10 mouse cellular contexts compared by ENCODE assay signal in the genomic region with DNA sequence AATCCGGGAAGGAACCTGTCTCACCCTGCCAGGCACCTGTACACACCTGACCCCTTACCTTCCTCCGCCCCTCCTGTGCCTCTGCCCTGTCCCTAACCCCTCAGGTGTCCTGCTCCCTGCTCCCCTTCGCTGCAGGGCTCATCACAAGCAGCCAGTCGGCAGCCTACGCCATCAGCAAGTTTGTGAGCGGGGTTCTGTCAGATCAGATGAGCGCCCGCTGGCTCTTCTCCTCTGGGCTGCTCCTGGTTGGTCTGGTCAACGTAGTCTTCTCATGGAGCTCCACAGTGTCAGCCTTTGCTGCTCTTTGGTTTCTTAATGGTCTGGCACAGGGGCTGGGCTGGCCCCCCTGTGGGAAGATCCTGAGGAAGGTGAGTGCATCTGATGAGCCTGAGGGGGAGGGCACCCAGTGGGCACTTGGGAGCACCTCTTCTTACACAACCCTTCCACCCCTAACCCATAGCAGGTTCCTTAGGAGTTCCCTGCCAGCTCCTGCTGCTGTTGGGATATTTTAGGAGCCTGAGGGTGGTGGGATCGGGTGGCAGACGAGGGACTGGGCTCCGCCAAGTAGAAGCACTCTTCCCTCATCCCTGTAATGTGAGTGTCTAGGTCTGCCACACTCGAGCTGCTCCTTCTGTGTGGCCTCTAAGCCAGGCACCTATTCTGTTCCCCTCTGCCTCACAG. TPM values are rescaled to one million over a fixed set of nuclear protein-coding genes. Genes with fewer than 3 reads are reported as not detected.
A peak's percentile ranks its signal among the peaks of the same experiment; 100 is the strongest.
DNase-seq lines count a peak whose midpoint lies in the region; ATAC-seq and TF ChIP-seq lines count a peak whose summit lies in the region.
"Had no signal": no experiment of that assay in that cellular context is flagged by ENCODE, and none has a peak within 500 bp of the region (broad histone marks: within the 10 kb centered on the region; RNA-seq: fewer than 3 reads in every experiment).

No protein-coding gene starts in this region.

- no peaks in the 10 kb centered on the region for H3K27me3 ChIP-seq in liver, adult 2 months (ENCODE audit: control insufficient read depth, insufficient read depth, low read length)
- no peaks in the 10 kb centered on the region for H3K27me3 ChIP-seq in intestine, embryonic 15.5 days (replicated peaks)
- H3K27me3 ChIP-seq in small intestine, adult 2 months (ENCODE audit: control insufficient read depth, insufficient read depth, low read length), result no peaks in the 10 kb centered on the region

- H3K4me3 ChIP-seq in liver, adult 2 months (ENCODE audit: insufficient read depth, low read depth, low read length), result peak overlapping the region; percentile 95
- H3K4me3 ChIP-seq in intestine, embryonic 15.5 days (replicated peaks), result peak overlapping the region; percentile 63
- H3K4me3 ChIP-seq in small intestine, adult 2 months (ENCODE audit: low read depth, low read length), result peak overlapping the region; percentile 68

- H3K9me3 ChIP-seq in intestine, embryonic 15.5 days, result no peaks in the 10 kb centered on the region

- TF ChIP-seq POLR2A in liver, adult 2 months (IDR thresholded peaks at IDR 0.05; ENCODE audit: extremely low read depth, insufficient read depth, low read length), result 0 out of 2 replicates have a peak, but pooled peaks have one; percentile 2
- no peak for TF ChIP-seq POLR2A in small intestine, adult 2 months (IDR thresholded peaks at IDR 0.05; ENCODE audit: low read depth, low read length)

- peak; percentile 80 for DNase-seq in gastrocnemius, adult 18-20 months (ENCODE audit: low spot score)
- DNase-seq in gastrocnemius, postnatal 10 days, result no peak
- DNase-seq in liver, adult 2 months (ENCODE audit: extremely low read depth, low read depth, low spot score), result no peak
- DNase-seq in liver, result no peak
- no peak for DNase-seq in right cerebral cortex, postnatal 10 days (ENCODE audit: low spot score in 2 of 2)
- DNase-seq: embryo, embryonic 11 days had no signal

- no peak for TF ChIP-seq CTCF in liver, adult 2 months (IDR thresholded peaks at IDR 0.05; ENCODE audit: low read depth, low read length)
- TF ChIP-seq CTCF in small intestine, adult 2 months (IDR thresholded peaks at IDR 0.05; ENCODE audit: extremely low read depth, insufficient read length, insufficient replicate concordance, low read depth, low read length), result no peak

- H3K9ac ChIP-seq in liver, adult 2 months (ENCODE audit: low read depth, low read length), result peak overlapping the region; percentile 94
- H3K9ac ChIP-seq in intestine, embryonic 15.5 days, result peak overlapping the region; percentile 79

- H3K79me2 ChIP-seq in liver, adult 2 months (ENCODE audit: control insufficient read depth, insufficient read depth, low read length), result peaks cover 13% of the 10 kb centered on the region

- H3K27ac ChIP-seq in liver, adult 2 months (replicated peaks; ENCODE audit: insufficient read depth, low read depth, low read length), result peak overlapping the region; percentile 96
- no peak overlapping the region for H3K27ac ChIP-seq in intestine, embryonic 15.5 days
- H3K27ac ChIP-seq in small intestine, adult 2 months (ENCODE audit: insufficient read depth, low read depth, low read length), result no peak overlapping the region

- peak overlapping the region; percentile 79 for H3K4me2 ChIP-seq in intestine, embryonic 15.5 days (replicated peaks)

- peaks cover 23% of the 10 kb centered on the region for H3K4me1 ChIP-seq in liver, adult 2 months (ENCODE audit: control insufficient read depth, insufficient read depth, low read length)
- peaks cover 18% of the 10 kb centered on the region; the same call in 1 of the 2 replicates for H3K4me1 ChIP-seq in intestine, embryonic 15.5 days (replicated peaks)
- peaks cover 32% of the 10 kb centered on the region for H3K4me1 ChIP-seq in small intestine, adult 2 months (ENCODE audit: control insufficient read depth, insufficient read depth, insufficient read length, low read length)

- WGBS in liver, adult 2 months, result 30% methylated on average over 13 of the region's 13 CpGs
- WGBS in intestine, embryonic 15.5 days, result 72% methylated on average over 13 of the region's 13 CpGs
- WGBS in small intestine, adult 2 months, result 81% methylated on average over 13 of the region's 13 CpGs

- ATAC-seq in intestine, embryonic 15.5 days, result no peak
- ATAC-seq in megakaryocyte progenitor cell, adult 5-6 weeks (replicated peaks; ENCODE audit: poor library complexity), result no peak
- ATAC-seq: CD4-positive, CD25-positive, alpha-beta regulatory T cell, adult 4 months had no signal

- peaks cover 25% of the 10 kb centered on the region for H3K36me3 ChIP-seq in liver, adult 2 months (ENCODE audit: control insufficient read depth, insufficient read depth, low read length)
- H3K36me3 ChIP-seq in intestine, embryonic 15.5 days, result peaks cover 32% of the 10 kb centered on the region
- peaks cover 46% of the 10 kb centered on the region for H3K36me3 ChIP-seq in small intestine, adult 2 months (ENCODE audit: control insufficient read depth, insufficient read depth, low read length)

RNA-seq across cellular contexts. Expression of gene Slc37a4, which starts 2.6 kb away (rescaled TPM):
- total RNA-seq in gastrocnemius, adult 18-20 months (2021), result 100 to 1,000 TPM in 1 of 2 experiments, 10 to 100 TPM in 1; 86.0 to 147 TPM
- 100 to 1,000 TPM; 120 to 138 TPM for total RNA-seq in gastrocnemius, postnatal 10 days (2021)
- 250 and 307 TPM in 2 replicates for total RNA-seq in liver, adult 2 months (2014; rRNA removed)
- 153 and 185 TPM in 2 replicates for polyA plus RNA-seq in liver, adult 2 months (2012; rRNA removed)
- 51.7 and 59.2 TPM in 2 replicates for polyA plus RNA-seq in intestine, embryonic 15.5 days (2015; fragmentation: Nextera tagmentation; extraction: Ambion mirVana)
- polyA plus RNA-seq in small intestine, adult 2 months (2012; rRNA removed), result 27.1 and 54.9 TPM in 2 replicates
- 28.8 and 30.6 TPM in 2 replicates for total RNA-seq in megakaryocyte progenitor cell, adult 5-6 weeks (2015)
- total RNA-seq in megakaryocyte progenitor cell, adult 5-6 weeks (2017), result 24.9 and 40.9 TPM in 2 replicates

RNA-seq across cellular contexts. Expression of gene Rps25, which starts 7.7 kb away (rescaled TPM):
- total RNA-seq in gastrocnemius, adult 18-20 months (2021), result 100 to 1,000 TPM; 772 to 880 TPM
- 1,000 to 10,000 TPM; 1,287 to 1,346 TPM for total RNA-seq in gastrocnemius, postnatal 10 days (2021)
- total RNA-seq in liver, adult 2 months (2014; rRNA removed), result 455 and 516 TPM in 2 replicates
- 82.7 and 98.8 TPM in 2 replicates for polyA plus RNA-seq in liver, adult 2 months (2012; rRNA removed)
- 2,026 and 2,084 TPM in 2 replicates for polyA plus RNA-seq in intestine, embryonic 15.5 days (2015; fragmentation: Nextera tagmentation; extraction: Ambion mirVana)
- polyA plus RNA-seq in small intestine, adult 2 months (2012; rRNA removed), result 40.0 and 48.3 TPM in 2 replicates
- 3,273 and 3,407 TPM in 2 replicates for total RNA-seq in megakaryocyte progenitor cell, adult 5-6 weeks (2015)
- total RNA-seq in megakaryocyte progenitor cell, adult 5-6 weeks (2017), result 2,047 and 2,155 TPM in 2 replicates

RNA-seq across cellular contexts. Expression of gene Trappc4, which starts 8.1 kb away (rescaled TPM):
- 10 to 100 TPM; 16.9 to 20.4 TPM for total RNA-seq in gastrocnemius, adult 18-20 months (2021)
- total RNA-seq in gastrocnemius, postnatal 10 days (2021), result 10 to 100 TPM; 28.2 to 35.3 TPM
- 31.0 and 35.0 TPM in 2 replicates for total RNA-seq in liver, adult 2 months (2014; rRNA removed)
- 28.0 and 30.7 TPM in 2 replicates for polyA plus RNA-seq in liver, adult 2 months (2012; rRNA removed)
- polyA plus RNA-seq in intestine, embryonic 15.5 days (2015; fragmentation: Nextera tagmentation; extraction: Ambion mirVana), result 122 and 123 TPM in 2 replicates
- polyA plus RNA-seq in small intestine, adult 2 months (2012; rRNA removed), result 20.0 and 36.5 TPM in 2 replicates
- 88.4 and 90.5 TPM in 2 replicates for total RNA-seq in megakaryocyte progenitor cell, adult 5-6 weeks (2015)
- 25.6 and 26.0 TPM in 2 replicates for total RNA-seq in megakaryocyte progenitor cell, adult 5-6 weeks (2017)

RNA-seq across cellular contexts. Expression of gene Ccdc84, which starts 19.1 kb away (rescaled TPM):
- 1 to 10 TPM; 3.5 to 4.1 TPM for total RNA-seq in gastrocnemius, adult 18-20 months (2021)
- 10 to 100 TPM in 1 of 2 experiments, 1 to 10 TPM in 1; 5.9 to 10.2 TPM for total RNA-seq in gastrocnemius, postnatal 10 days (2021)
- total RNA-seq in liver, adult 2 months (2014; rRNA removed), result 8.8 and 10.2 TPM in 2 replicates
- 14.7 and 22.0 TPM in 2 replicates for polyA plus RNA-seq in liver, adult 2 months (2012; rRNA removed)
- polyA plus RNA-seq in intestine, embryonic 15.5 days (2015; fragmentation: Nextera tagmentation; extraction: Ambion mirVana), result 24.0 and 25.6 TPM in 2 replicates
- 17.8 and 21.3 TPM in 2 replicates for polyA plus RNA-seq in small intestine, adult 2 months (2012; rRNA removed)
- 28.0 and 33.1 TPM in 2 replicates for total RNA-seq in megakaryocyte progenitor cell, adult 5-6 weeks (2015)
- 26.4 and 26.7 TPM in 2 replicates for total RNA-seq in megakaryocyte progenitor cell, adult 5-6 weeks (2017)

RNA-seq across cellular contexts. Expression of gene Hyou1, which starts 20.0 kb away (rescaled TPM):
- total RNA-seq in gastrocnemius, adult 18-20 months (2021), result 10 to 100 TPM; 23.0 to 25.0 TPM
- 10 to 100 TPM; 27.0 to 36.3 TPM for total RNA-seq in gastrocnemius, postnatal 10 days (2021)
- total RNA-seq in liver, adult 2 months (2014; rRNA removed), result 87.8 and 131 TPM in 2 replicates
- 75.0 and 111 TPM in 2 replicates for polyA plus RNA-seq in liver, adult 2 months (2012; rRNA removed)
- 38.8 and 43.6 TPM in 2 replicates for polyA plus RNA-seq in intestine, embryonic 15.5 days (2015; fragmentation: Nextera tagmentation; extraction: Ambion mirVana)
- polyA plus RNA-seq in small intestine, adult 2 months (2012; rRNA removed), result 34.3 and 38.3 TPM in 2 replicates
- 90.9 and 104 TPM in 2 replicates for total RNA-seq in megakaryocyte progenitor cell, adult 5-6 weeks (2015)
- total RNA-seq in megakaryocyte progenitor cell, adult 5-6 weeks (2017), result 172 and 175 TPM in 2 replicates
